Comparison of ENCODE assay signal across 27 mouse cellular contexts in genomic region chr10:71086571-71087358, GRCm38 (mm10).
DNase-seq lines count a peak whose midpoint lies in the region; ATAC-seq and TF ChIP-seq lines count a peak whose summit lies in the region.
"Had no signal": no experiment of that assay in that cellular context is flagged by ENCODE, and none has a peak within 500 bp of the region (broad histone marks: within the 10 kb centered on the region; RNA-seq: fewer than 3 reads in every experiment).

No protein-coding gene starts in this region.

- WGBS in liver, postnatal 0 days (ENCODE audit: insufficient replicate concordance), result 71% methylated on average over 4 of the region's 4 CpGs
- WGBS in hindbrain, embryonic 13.5 days, result 91% methylated on average over 4 of the region's 4 CpGs

- no peak for TF ChIP-seq CTCF in gastrocnemius, adult 2 months (IDR thresholded peaks at IDR 0.05)
- TF ChIP-seq CTCF in liver, postnatal 0 days (IDR thresholded peaks at IDR 0.05; ENCODE audit: low read depth), result no peak
- TF ChIP-seq CTCF in Patski (IDR thresholded peaks at IDR 0.05), result no peak

- DNase-seq in gastrocnemius, adult 2 months, result no peak
- no peak for DNase-seq in gastrocnemius, postnatal 4 days (ENCODE audit: low spot score in 2 of 2)
- no peak for DNase-seq in liver, postnatal 0 days
- DNase-seq in liver (no peak), Patski (ENCODE audit: low read depth, low spot score) (peak; percentile 33)
- no peak for DNase-seq in cerebellum, adult 11 months
- DNase-seq: adrenal gland, postnatal 14 days; B cell, adult 2 months; cerebellum, adult 11-12 months; cerebellum, adult 9-11 months; kidney, adult 11 months; liver, embryonic 13.5 days; lung, adult 2 months; lung, postnatal 10 days; right cerebral cortex, adult 18-20 months; spleen, adult 18-20 months; thymus, postnatal 14 days had no signal

- POLR2A ChIA-PET in Patski (lab: Charles Lee), result no interaction called here

- no peaks in the 10 kb centered on the region for H3K27me3 ChIP-seq in liver, postnatal 0 days (ENCODE audit: insufficient read depth, low read length)
- H3K27me3 ChIP-seq in Patski (no peaks in the 10 kb centered on the region), myocyte (ENCODE audit: control insufficient read depth, insufficient read depth, insufficient read length) (no peaks in the 10 kb centered on the region)
- no peaks in the 10 kb centered on the region for H3K27me3 ChIP-seq in hindbrain, embryonic 13.5 days
- H3K27me3 ChIP-seq: embryonic facial prominence, embryonic 15.5 days; forebrain, embryonic 13.5 days; heart, embryonic 15.5 days; hindbrain, embryonic 12.5 days; liver, embryonic 13.5 days; neural tube, embryonic 12.5 days had no signal

- H3K36me3 ChIP-seq in liver, postnatal 0 days (replicated peaks; ENCODE audit: insufficient read depth, low read length), result no peaks in the 10 kb centered on the region
- H3K36me3 ChIP-seq in myocyte (ENCODE audit: control insufficient read depth, insufficient read depth), result no peaks in the 10 kb centered on the region
- H3K36me3 ChIP-seq in hindbrain, embryonic 13.5 days, result no peaks in the 10 kb centered on the region
- H3K36me3 ChIP-seq: embryonic facial prominence, embryonic 15.5 days; heart, embryonic 10.5 days; heart, embryonic 15.5 days; hindbrain, embryonic 12.5 days; liver, embryonic 13.5 days; neural tube, embryonic 12.5 days had no signal

- no peak overlapping the region for H3K4me3 ChIP-seq in gastrocnemius, adult 2 months
- no peak overlapping the region for H3K4me3 ChIP-seq in liver, postnatal 0 days (ENCODE audit: low read depth, low read length)
- H3K4me3 ChIP-seq in myocyte, result no peak overlapping the region
- H3K4me3 ChIP-seq in hindbrain, embryonic 13.5 days, result no peak overlapping the region
- H3K4me3 ChIP-seq: embryonic facial prominence, embryonic 15.5 days; forebrain, embryonic 13.5 days; heart, embryonic 10.5 days; heart, embryonic 15.5 days; hindbrain, embryonic 12.5 days; liver, embryonic 13.5 days; neural tube, embryonic 12.5 days had no signal

- in situ Hi-C loops in Patski (cut with MboI; ENCODE audit: low pct_unique_long_range_greater_than_20kb), result no loop called here

- H3K79me2 ChIP-seq in myocyte (ENCODE audit: control insufficient read depth, insufficient read depth), result no peaks in the 10 kb centered on the region

- H3K27ac ChIP-seq in gastrocnemius, adult 2 months, result peak overlapping the region; percentile 16; the same call in 1 of the 2 replicates
- no peak overlapping the region for H3K27ac ChIP-seq in liver, postnatal 0 days (ENCODE audit: low read depth)
- no peak overlapping the region for H3K27ac ChIP-seq in hindbrain, embryonic 13.5 days
- H3K27ac ChIP-seq: embryonic facial prominence, embryonic 15.5 days; forebrain, embryonic 13.5 days; heart, embryonic 10.5 days; heart, embryonic 15.5 days; hindbrain, embryonic 12.5 days; kidney, postnatal 0 days; liver, embryonic 13.5 days; neural tube, embryonic 12.5 days had no signal

- intact Hi-C loops in gastrocnemius, adult 2 months (cut with DNase I), result no loop called here

- CTCF ChIA-PET in Patski (lab: Charles Lee), result no interaction called here

- H3K9me3 ChIP-seq in liver, postnatal 0 days (ENCODE audit: low read length), result no peaks in the 10 kb centered on the region
- no peaks in the 10 kb centered on the region for H3K9me3 ChIP-seq in hindbrain, embryonic 13.5 days
- H3K9me3 ChIP-seq: embryonic facial prominence, embryonic 15.5 days; forebrain, embryonic 13.5 days; heart, embryonic 10.5 days; heart, embryonic 15.5 days; hindbrain, embryonic 12.5 days; liver, embryonic 13.5 days; neural tube, embryonic 12.5 days had no signal

- H3ac ChIP-seq in myocyte (ENCODE audit: control insufficient read depth, insufficient read length), result no peak overlapping the region

- no peak overlapping the region for H3K4me2 ChIP-seq in liver, postnatal 0 days (ENCODE audit: low read depth, low read length)
- H3K4me2 ChIP-seq in myocyte (ENCODE audit: low read depth), result no peak overlapping the region
- no peak overlapping the region for H3K4me2 ChIP-seq in hindbrain, embryonic 13.5 days
- H3K4me2 ChIP-seq: embryonic facial prominence, embryonic 15.5 days; forebrain, embryonic 13.5 days; heart, embryonic 15.5 days; hindbrain, embryonic 12.5 days; liver, embryonic 13.5 days; neural tube, embryonic 12.5 days had no signal

- TF ChIP-seq EP300 in liver, postnatal 0 days (IDR thresholded peaks at IDR 0.05; ENCODE audit: low read depth), result no peak

- TF ChIP-seq POLR2A in myocyte (IDR thresholded peaks at IDR 0.05; ENCODE audit: insufficient read length, low read depth), result no peak

- H3K9ac ChIP-seq in liver, postnatal 0 days (replicated peaks), result no peak overlapping the region
- H3K9ac ChIP-seq in hindbrain, embryonic 13.5 days, result no peak overlapping the region
- H3K9ac ChIP-seq: embryonic facial prominence, embryonic 15.5 days; forebrain, embryonic 13.5 days; heart, embryonic 15.5 days; hindbrain, embryonic 12.5 days; liver, embryonic 13.5 days; neural tube, embryonic 12.5 days had no signal

- ATAC-seq in liver, postnatal 0 days, result peak; percentile 54; the same call in 1 of the 2 replicates
- ATAC-seq in Patski, result peak; percentile 66
- ATAC-seq in hindbrain, embryonic 13.5 days (ENCODE audit: low FRiP score), result no peak
- ATAC-seq: forebrain, embryonic 13.5 days; midbrain, embryonic 16.5 days had no signal

- no peaks in the 10 kb centered on the region for H3K4me1 ChIP-seq in liver, postnatal 0 days (ENCODE audit: insufficient read depth)
- no peaks in the 10 kb centered on the region for H3K4me1 ChIP-seq in hindbrain, embryonic 13.5 days (replicated peaks)
- H3K4me1 ChIP-seq: forebrain, embryonic 13.5 days; heart, embryonic 10.5 days; heart, embryonic 15.5 days; hindbrain, embryonic 12.5 days; liver, embryonic 13.5 days; neural tube, embryonic 12.5 days had no signal

TF ChIP-seq in myocyte, 11 proteins besides CTCF, POLR2A, EP300 and RAD21:
- TF ChIP-seq CEBPB (IDR thresholded peaks at IDR 0.05; ENCODE audit: insufficient read depth, poor library complexity, severe bottlenecking), result peak; percentile 47; the same call in 1 of the 2 replicates
- TF ChIP-seq MYOD1 (IDR thresholded peaks at IDR 0.05; ENCODE audit: control insufficient read depth in 1 of 3, insufficient read length in 2 of 3, low read depth in 2 of 3), result no peak
